Mouse (Mus musculus): ENCODE measurements around the gene Rnd2. TPM values are rescaled to one million over a fixed set of nuclear protein-coding genes. Genes with fewer than 3 reads are reported as not detected.
A peak's percentile ranks its signal among the peaks of the same experiment; 100 is the strongest.
"Not testable (repeated sequence)": the region's sequence is repeated elsewhere in the genome, so short reads cannot be mapped to it uniquely, and the experiment has no call there.

Gene Rnd2
- total RNA-seq, 1 experiment: 10.4 TPM

DNA sequence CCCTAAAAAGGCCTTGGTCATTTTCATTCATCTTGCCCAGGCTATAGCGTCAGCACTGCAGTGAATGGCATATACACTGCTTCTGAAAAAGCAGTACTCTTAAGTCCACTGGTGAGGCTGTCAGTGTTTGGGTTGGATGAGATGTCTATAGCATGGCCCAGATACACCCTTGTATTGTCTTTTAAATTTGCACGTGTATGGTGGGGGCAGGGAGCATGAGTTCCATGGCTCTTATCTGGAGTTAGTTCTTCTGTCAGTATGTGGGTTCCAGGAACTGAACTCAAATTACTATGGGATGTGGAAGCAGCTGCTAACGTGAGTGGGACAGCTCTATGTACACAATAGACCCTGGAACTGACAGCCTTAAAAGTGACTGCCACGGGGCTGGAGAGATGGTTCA is 29.0 kb upstream of the Rnd2 start:
- no peak overlapping the region for H3K27ac ChIP-seq (ENCODE audit: insufficient read depth, low read depth, low read length, poor library complexity, severe bottlenecking)
- H3K9ac ChIP-seq (ENCODE audit: insufficient read depth, low read depth, low read length, poor library complexity, severe bottlenecking): no peak overlapping the region
- no peak for TF ChIP-seq HCFC1 (IDR thresholded peaks at IDR 0.05; ENCODE audit: borderline replicate concordance, insufficient read depth, low read length)
- no peak for TF ChIP-seq ZC3H11A (IDR thresholded peaks at IDR 0.05; ENCODE audit: borderline replicate concordance, low read depth, low read length)
- TF ChIP-seq MAFK (IDR thresholded peaks at IDR 0.05; ENCODE audit: insufficient read depth, low read depth, low read length): no peak
- no peak for TF ChIP-seq ZNF384 (IDR thresholded peaks at IDR 0.05; ENCODE audit: low read depth, low read length)
- TF ChIP-seq CHD2 (IDR thresholded peaks at IDR 0.05; ENCODE audit: low read depth, low read length): no peak
- in situ Hi-C loops (cut with MboI; ENCODE audit: low sequenced_read_pairs in 2 of 2, unreplicated experiment in 2 of 2): no loop called here
- peaks cover 15% of the 10 kb centered on the region for H3K36me3 ChIP-seq (ENCODE audit: control insufficient read depth, insufficient read depth, low read length, poor library complexity, severe bottlenecking)
- no peak for DNase-seq (ENCODE audit: low read depth, low spot score)
- H3K4me1 ChIP-seq (ENCODE audit: control insufficient read depth in 2 of 2, insufficient read depth in 2 of 2, low read length in 2 of 2, poor library complexity in 1 of 2): peaks cover 5 to 13% of the 10 kb centered on the region in 2 experiments; a peak in 3 of 4 replicates
- no peaks in the 10 kb centered on the region for H3K9me3 ChIP-seq (ENCODE audit: control insufficient read depth, insufficient read depth, low read depth, low read length)
- no peak overlapping the region for H3K4me3 ChIP-seq (ENCODE audit: insufficient read depth in 1 of 2, low read depth in 1 of 2, low read length in 2 of 2, poor library complexity in 1 of 2, severe bottlenecking in 1 of 2)

GRCm38 (mm10) chr11:101436916-101437315 is 27.9 kb upstream of the Rnd2 start:
- Histone ChIP-seq H3K36me3 (ENCODE audit: control insufficient read depth, insufficient read depth, low read length, poor library complexity, severe bottlenecking) (peaks cover 9% of the 10 kb centered on the region), H3K27ac (ENCODE audit: insufficient read depth, low read depth, low read length, poor library complexity, severe bottlenecking) (no peak overlapping the region), H3K9me3 (ENCODE audit: control insufficient read depth, insufficient read depth, low read depth, low read length) (no peaks in the 10 kb centered on the region), H3K9ac (ENCODE audit: insufficient read depth, low read depth, low read length, poor library complexity, severe bottlenecking) (no peak overlapping the region), H3K4me1 (ENCODE audit: control insufficient read depth in 2 of 2, insufficient read depth in 2 of 2, low read length in 2 of 2, poor library complexity in 1 of 2) (peaks cover 5 to 11% of the 10 kb centered on the region in 2 experiments; a peak in 3 of 4 replicates), H3K4me3 (ENCODE audit: insufficient read depth in 1 of 2, low read depth in 1 of 2, low read length in 2 of 2, poor library complexity in 1 of 2, severe bottlenecking in 1 of 2) (no peak overlapping the region)
- in situ Hi-C loops (cut with MboI; ENCODE audit: low sequenced_read_pairs in 2 of 2, unreplicated experiment in 2 of 2): no loop called here
- no peak for DNase-seq (ENCODE audit: low read depth, low spot score)
- TF ChIP-seq HCFC1 (IDR thresholded peaks at IDR 0.05; ENCODE audit: borderline replicate concordance, insufficient read depth, low read length) (no peak), MAFK (IDR thresholded peaks at IDR 0.05; ENCODE audit: insufficient read depth, low read depth, low read length) (no peak), ZNF384 (IDR thresholded peaks at IDR 0.05; ENCODE audit: low read depth, low read length) (no peak), CHD2 (IDR thresholded peaks at IDR 0.05; ENCODE audit: low read depth, low read length) (no peak), ZC3H11A (IDR thresholded peaks at IDR 0.05; ENCODE audit: borderline replicate concordance, low read depth, low read length) (no peak)

DNA sequence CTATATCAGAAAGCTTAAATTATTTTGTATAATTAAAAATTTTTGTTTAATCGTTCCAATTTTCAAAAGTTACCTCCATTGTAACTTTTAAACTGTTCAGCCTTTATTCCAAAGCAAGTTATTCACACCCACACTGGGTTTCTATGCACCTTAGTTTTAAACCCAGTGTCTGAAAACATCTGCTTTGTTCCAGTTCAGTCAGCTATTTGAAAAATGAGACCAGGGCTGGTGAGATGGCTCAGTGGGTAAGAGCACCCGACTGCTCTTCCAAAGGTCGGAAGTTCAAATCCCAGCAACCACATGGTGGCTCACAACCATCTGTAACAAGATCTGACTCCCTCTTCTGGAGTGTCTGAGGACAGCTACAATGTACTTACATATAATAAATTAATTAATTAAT is 26.8 kb upstream of the Rnd2 start:
- H3K36me3 ChIP-seq (ENCODE audit: control insufficient read depth, insufficient read depth, low read length, poor library complexity, severe bottlenecking); H3K9ac ChIP-seq (ENCODE audit: insufficient read depth, low read depth, low read length, poor library complexity, severe bottlenecking); H3K4me3 ChIP-seq (ENCODE audit: insufficient read depth in 1 of 2, low read depth in 1 of 2, low read length in 2 of 2, poor library complexity in 1 of 2, severe bottlenecking in 1 of 2); DNase-seq (ENCODE audit: low read depth, low spot score); in situ Hi-C loops (cut with MboI; ENCODE audit: low sequenced_read_pairs in 2 of 2, unreplicated experiment in 2 of 2); H3K27ac ChIP-seq (ENCODE audit: insufficient read depth, low read depth, low read length, poor library complexity, severe bottlenecking); H3K9me3 ChIP-seq (ENCODE audit: control insufficient read depth, insufficient read depth, low read depth, low read length): not testable (repeated sequence)
- peaks cover 5 to 11% of the 10 kb centered on the region in 2 experiments; a peak in 3 of 4 replicates for H3K4me1 ChIP-seq (ENCODE audit: control insufficient read depth in 2 of 2, insufficient read depth in 2 of 2, low read length in 2 of 2, poor library complexity in 1 of 2)

DNA sequence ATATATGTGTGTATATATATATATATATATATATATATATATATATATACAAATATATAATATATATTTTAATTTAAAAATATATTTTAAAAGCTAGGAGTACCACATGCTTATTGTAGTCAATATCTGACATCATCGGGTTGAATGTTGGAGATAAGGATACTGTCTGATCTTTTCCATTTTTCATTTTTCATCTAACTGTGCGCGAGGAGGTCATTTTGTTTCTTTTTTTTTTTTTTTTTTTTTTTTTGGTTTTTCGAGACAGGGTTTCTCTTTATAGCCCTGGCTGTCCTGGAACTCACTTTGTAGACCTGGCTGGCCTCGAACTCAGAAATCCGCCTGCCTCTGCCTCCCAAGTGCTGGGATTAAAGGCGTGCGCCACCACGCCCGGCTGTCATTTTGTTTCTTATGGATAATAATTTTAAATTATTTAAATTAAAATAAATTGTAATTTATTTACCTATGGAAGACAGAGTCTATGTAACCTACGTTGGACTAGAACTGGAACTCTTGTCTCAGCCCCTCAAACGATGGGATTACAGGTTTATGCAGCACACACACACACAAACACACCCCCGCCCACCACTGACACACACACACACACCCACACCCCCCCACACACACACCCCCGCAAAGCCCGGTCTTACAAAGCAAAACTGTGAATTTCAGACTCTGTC is 23.2 kb upstream of the Rnd2 start:
- H3K9me3 ChIP-seq (ENCODE audit: control insufficient read depth, insufficient read depth, low read depth, low read length); H3K27ac ChIP-seq (ENCODE audit: insufficient read depth, low read depth, low read length, poor library complexity, severe bottlenecking); DNase-seq (ENCODE audit: low read depth, low spot score); H3K9ac ChIP-seq (ENCODE audit: insufficient read depth, low read depth, low read length, poor library complexity, severe bottlenecking); in situ Hi-C loops (cut with MboI; ENCODE audit: low sequenced_read_pairs in 2 of 2, unreplicated experiment in 2 of 2); H3K4me1 ChIP-seq (ENCODE audit: control insufficient read depth in 2 of 2, insufficient read depth in 2 of 2, low read length in 2 of 2, poor library complexity in 1 of 2): not testable (repeated sequence)
- 0 out of 2 replicates have a peak, but pooled peaks have one; percentile 33 for TF ChIP-seq ZNF384 (IDR thresholded peaks at IDR 0.05; ENCODE audit: low read depth, low read length)
- H3K36me3 ChIP-seq (ENCODE audit: control insufficient read depth, insufficient read depth, low read length, poor library complexity, severe bottlenecking): peaks cover 25% of the 10 kb centered on the region
- H3K4me3 ChIP-seq (ENCODE audit: insufficient read depth in 1 of 2, low read depth in 1 of 2, low read length in 2 of 2, poor library complexity in 1 of 2, severe bottlenecking in 1 of 2): peak overlapping the region in 1 of 2 experiments; percentile 22; a peak in 1 of 4 replicates

DNA sequence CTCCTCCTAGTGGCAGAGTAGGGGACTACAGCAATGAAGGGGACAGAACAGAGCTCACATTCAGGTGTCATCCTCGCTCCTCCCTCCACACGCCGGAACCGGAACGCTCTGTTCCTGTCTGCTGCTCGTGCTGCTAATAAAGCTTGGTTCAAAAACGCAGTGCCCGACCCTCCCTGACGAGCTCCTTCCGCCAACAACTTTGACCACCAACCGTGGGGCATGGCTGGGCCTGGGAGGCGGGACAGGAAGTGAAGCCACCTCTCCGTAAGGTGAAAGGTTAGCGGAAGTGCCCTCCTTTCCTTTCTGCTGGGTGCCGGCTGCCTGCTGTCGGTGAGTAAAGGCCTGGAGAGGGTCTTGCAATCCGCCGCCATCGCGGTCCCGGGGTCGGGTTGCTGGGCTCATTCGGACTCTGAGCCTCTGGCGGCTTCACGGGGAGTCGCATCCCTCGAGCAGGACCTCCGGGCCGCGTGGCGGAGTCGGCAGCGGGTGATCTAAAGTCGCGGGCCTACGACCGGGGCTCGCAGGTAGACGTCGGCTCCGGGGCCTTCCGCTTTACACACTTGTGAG is 22.6 kb upstream of the Rnd2 start, which contains the start of gene Rpl27:
TSS of gene Rpl27 (plus strand) at position 172 of the 567 bp plus-strand sequence.
- Histone ChIP-seq H3K9me3 (ENCODE audit: control insufficient read depth, insufficient read depth, low read depth, low read length) (no peaks in the 10 kb centered on the region), H3K9ac (ENCODE audit: insufficient read depth, low read depth, low read length, poor library complexity, severe bottlenecking) (peak within 1 kb of the TSS; percentile 95), H3K27ac (ENCODE audit: insufficient read depth, low read depth, low read length, poor library complexity, severe bottlenecking) (peak within 1 kb of the TSS; percentile 87), H3K4me3 (ENCODE audit: insufficient read depth in 1 of 2, low read depth in 1 of 2, low read length in 2 of 2, poor library complexity in 1 of 2, severe bottlenecking in 1 of 2) (peak within 1 kb of the TSS; percentile 87 to 90), H3K36me3 (ENCODE audit: control insufficient read depth, insufficient read depth, low read length, poor library complexity, severe bottlenecking) (peaks cover 25% of the 10 kb centered on the region), H3K4me1 (ENCODE audit: control insufficient read depth in 2 of 2, insufficient read depth in 2 of 2, low read length in 2 of 2, poor library complexity in 1 of 2) (peaks cover 0 to 6% of the 10 kb centered on the region in 2 experiments; a peak in 2 of 4 replicates)
- TF ChIP-seq MAFK (IDR thresholded peaks at IDR 0.05; ENCODE audit: insufficient read depth, low read depth, low read length): peak; percentile 27; the same call in 1 of the 2 replicates
- TF ChIP-seq HCFC1 (IDR thresholded peaks at IDR 0.05; ENCODE audit: borderline replicate concordance, insufficient read depth, low read length): peak; percentile 94
- TF ChIP-seq ZC3H11A (IDR thresholded peaks at IDR 0.05; ENCODE audit: borderline replicate concordance, low read depth, low read length): no peak
- peak; percentile 94 for TF ChIP-seq ZNF384 (IDR thresholded peaks at IDR 0.05; ENCODE audit: low read depth, low read length)
- TF ChIP-seq CHD2 (IDR thresholded peaks at IDR 0.05; ENCODE audit: low read depth, low read length): peak; percentile 69
- in situ Hi-C loops (cut with MboI; ENCODE audit: low sequenced_read_pairs in 2 of 2, unreplicated experiment in 2 of 2): no loop called here
- DNase-seq (ENCODE audit: low read depth, low spot score): peak; percentile 99

All from ES-E14 (cell line).